Mouse (Mus musculus): ENCODE data around the gene Nfatc4.

Gene Nfatc4

DNA sequence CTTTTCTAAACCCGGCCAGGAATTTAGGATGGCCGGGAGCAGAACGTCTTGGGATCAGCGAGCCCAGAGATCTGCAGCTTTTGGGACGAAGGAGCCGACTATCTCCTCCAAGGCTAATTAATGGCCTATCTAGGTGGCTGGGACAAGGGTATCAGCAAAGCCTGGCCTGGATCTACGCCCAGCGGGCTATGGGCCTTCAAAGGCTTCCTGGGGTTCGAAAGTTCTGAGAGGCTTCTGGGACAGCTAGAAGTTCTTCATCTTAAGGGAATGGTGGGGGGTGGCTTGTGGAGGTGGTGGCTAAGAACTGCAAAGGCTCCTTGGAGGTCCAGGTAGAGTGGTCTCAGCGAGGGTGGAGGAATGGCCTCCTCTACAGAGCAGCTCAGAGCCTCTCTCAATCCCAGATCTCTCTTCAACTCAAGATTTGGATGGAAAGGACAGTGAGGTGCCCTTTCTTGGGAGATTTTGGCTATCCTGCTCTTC is 1.1 kb downstream of the Nfatc4 start:
- no peak for DNase-seq

DNA sequence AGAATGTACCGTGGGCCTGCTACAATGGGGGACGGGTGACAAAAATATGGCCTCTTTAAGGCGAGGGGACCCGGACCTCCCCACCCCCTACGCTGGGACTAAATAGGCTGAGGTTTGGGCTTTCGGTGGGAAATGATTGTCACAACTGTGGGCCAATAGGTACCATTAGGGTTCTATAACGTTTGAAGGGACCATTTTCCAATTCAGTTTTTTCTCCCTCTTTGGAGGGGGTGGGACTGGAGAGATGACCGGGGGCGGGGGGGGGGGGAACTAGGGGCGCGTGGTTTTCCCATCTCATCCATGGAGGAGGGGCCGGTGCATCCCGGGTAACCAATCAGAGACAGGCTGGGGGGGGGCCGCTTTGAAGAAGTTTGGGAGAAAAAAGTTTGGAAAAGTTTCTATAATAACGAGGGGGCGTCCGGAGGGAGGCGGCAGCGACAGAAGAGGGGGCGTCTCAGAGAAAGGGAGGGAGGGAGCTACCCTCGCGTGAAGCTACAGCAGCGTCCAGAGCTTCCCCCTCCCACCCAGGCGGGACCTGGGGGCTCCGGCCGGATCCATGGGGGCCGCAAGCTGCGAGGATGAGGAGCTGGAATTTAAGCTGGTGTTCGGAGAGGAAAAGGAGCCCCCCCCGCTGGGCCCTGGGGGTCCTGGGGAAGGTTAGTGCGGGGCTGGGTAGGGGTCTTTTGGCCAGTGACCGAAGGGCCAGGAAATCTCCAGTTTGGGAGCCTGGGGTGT is 1.7 kb downstream of the Nfatc4 start:
- no peak for DNase-seq

DNA sequence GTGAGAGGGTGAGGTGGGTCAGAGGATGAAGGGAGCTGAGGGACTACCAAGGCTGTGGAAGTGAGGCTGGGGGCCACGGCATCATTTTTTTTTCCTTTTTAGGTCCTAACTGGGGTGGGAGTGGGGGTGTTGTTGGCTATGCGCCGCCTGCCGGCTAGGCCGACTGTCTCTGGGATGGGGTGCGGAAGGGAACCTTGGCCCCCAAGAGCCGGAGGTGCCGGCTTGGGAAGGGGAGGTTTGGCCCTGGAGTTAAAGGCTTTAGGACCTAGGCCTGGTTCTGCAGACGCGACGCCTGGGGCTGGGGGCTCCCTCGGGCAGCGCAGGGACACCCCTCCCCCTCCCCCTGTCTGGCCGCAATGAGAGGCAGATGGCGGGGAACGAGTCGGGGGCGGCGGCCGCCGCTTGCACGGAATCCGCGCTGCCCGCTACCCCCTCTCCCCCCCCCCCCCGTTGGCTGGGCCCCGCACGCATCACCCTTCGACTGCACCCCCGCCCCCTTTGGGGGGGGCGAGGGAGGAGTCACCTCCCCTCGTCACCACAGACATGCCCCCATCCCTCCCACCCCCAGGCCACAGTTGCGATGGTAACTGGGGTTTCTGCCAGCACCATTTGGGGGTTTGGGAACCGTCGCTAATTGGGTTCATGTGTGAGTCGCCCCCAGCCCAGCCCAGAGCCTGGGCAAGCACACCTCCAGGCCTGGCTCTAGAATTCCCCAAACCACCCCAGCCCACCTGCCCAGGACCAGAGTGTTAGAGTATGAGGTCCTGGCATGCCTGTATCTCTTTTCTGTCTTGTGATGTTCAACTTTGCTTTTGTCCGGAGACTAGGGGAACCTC is 2.5 kb downstream of the Nfatc4 start:
- DNase-seq = no peak

DNA sequence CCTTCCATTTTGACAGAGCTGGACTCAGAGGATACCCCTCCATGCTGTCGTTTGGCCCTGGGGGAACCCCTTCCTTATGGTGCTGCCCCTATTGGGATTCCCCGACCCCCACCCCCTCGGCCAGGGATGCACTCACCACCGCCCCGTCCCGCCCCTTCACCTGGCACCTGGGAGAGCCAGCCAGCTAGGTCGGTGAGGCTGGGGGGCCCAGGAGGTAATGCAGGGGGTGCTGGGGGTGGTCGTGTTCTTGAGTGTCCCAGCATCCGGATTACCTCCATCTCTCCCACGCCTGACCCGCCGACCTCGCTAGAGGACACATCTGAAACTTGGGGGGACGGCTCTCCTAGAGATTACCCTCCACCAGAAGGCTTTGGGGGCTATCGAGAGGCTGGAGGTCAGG is 3.2 kb downstream of the Nfatc4 start:
- no peak for DNase-seq

DNA sequence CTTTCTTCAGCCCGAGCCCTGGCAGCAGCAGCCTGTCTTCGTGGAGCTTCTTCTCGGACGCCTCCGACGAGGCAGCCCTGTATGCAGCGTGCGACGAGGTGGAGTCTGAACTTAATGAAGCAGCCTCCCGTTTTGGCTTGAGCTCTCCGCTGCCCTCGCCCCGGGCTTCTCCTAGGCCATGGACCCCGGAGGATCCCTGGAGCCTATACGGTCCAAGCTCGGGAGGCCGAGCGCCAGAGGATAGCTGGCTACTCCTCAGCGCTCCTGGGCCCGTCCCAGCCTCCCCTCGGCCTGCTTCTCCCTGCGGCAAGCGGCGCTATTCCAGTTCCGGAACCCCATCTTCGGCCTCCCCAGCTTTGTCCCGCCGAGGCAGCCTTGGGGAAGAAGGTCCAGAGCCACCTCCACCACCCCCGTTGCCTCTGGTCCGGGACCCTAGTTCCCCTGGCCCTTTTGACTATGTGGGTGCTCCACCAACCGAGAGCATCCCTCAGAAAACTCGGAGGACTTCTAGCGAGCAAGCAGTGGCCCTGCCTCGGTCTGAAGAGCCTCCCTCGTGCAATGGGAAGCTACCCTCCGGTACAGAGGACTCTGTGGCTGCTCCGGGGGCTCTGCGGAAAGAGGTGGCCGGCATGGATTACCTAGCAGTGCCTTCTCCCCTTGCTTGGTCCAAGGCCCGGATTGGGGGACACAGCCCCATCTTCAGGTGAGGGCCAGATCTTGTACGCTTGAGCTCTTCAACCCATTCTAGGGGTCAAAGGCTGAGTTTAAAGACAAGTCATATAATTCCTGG is 3.8 kb downstream of the Nfatc4 start:
- DNase-seq = no peak

DNA sequence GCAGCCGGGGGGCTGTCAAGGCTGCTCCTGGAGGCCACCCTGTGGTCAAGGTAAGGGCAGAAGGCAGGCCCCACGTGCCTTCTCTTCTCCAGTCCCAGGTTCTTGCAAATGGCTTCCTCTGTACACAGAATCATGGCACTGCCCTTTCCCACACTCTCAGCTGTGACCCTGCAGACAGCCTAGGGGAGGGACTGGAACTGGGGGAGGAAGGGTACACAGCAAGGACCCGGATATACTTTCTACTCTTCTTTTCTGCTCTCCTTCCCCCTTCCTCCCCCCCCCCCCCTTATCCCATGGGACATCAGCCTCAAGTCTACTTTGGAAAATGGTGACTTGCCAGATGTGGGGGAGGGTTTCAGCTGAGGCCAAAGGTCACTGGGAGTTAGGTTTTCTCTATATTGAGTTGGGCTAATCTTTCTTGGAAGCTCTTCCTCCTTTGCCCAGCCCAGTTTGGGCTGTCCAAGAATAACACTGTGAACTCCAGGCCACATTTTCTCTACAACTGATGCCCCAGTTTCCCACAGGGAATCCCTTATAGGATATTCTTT is 5.8 kb downstream of the Nfatc4 start:
- DNase-seq = no peak

DNA sequence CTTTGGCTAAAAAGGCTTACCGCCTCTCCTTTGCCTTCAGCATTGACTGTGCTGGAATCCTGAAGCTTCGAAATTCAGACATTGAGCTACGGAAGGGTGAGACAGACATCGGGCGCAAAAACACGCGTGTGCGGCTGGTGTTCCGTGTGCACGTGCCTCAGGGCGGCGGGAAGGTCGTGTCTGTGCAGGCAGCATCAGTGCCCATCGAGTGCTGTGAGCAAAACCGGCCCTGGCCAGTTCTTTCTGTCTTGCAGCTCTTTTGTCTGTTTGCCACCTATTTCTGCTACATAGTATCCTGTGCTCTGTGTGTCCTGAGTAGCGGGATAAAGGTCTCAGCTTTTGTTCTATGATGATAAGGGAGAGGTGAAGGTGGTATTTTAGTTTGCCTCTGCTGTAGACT is 6.9 kb downstream of the Nfatc4 start:
- no peak for DNase-seq

DNA sequence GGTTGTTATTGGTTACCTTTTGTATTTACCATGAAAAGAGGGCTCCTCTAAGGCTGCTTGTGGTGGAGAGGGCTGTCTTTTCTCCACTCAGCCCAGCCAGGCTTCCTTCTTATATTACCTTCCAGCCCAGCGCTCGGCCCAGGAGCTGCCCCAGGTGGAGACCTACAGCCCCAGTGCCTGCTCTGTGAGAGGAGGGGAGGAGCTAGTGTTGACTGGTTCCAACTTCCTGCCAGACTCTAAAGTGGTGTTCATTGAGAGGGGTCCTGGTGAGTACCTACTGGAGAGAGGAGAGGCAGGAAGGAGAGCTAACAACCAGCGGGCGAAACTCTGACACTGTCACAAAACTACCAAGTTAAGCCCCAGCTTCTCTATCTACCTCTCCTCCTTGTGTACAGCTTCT is 7.4 kb downstream of the Nfatc4 start:
- no peak for DNase-seq

DNA sequence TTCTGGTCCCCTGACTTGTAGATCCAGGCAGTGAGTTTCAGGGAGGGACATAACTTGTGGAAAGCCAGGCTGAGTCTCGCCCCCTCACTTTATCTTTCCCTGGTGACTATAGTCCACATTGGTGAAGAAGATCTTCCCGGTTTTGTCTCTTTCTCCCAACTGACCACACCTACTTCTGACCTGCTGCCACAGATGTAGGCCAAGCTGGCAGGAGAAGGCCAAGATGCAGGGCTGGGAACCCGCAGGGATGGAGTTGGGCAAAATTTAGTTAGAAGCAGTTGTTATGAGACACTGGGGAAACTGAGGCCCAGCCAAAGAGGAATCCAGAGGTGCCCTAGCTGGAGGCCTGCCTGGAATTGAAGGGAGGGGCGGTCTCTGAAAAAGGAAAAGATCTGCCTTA is 10.2 kb downstream of the Nfatc4 start:
- no peak for DNase-seq

DNA sequence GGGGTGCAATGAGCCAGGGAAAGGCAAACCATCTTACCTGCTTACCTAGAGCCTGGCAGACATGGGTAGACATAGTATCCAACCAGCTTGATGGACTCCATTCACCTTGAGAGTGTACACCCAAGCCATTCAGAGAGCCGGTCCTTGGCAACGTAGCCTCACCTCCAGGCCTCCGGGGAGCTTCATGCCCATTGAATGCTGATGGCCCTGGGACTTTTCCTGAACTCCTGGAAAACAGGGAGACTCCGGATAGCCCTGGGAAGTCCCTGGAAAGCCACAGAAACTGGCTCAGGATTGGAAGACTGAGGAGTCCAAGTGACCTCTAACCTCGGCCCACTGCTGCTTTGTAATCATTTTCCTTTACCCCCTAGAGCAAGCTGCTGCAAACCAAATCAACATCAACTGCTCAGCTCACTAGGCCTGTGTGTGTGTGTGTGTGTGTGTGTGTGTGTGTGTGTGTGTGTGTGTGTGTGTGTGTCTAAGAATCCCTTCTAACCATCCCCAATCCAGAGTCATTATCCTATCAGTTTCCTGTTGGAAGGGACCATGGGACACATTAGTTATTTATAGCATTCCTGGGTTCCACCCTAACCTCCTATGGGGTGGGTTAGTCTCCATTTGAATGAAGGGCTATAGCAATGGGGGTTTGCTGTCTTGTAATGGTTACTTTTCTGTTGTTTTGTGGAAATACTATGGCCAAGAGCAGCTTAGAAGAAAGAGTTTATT is 12.0 kb downstream of the Nfatc4 start:
- no peak for DNase-seq

DNA sequence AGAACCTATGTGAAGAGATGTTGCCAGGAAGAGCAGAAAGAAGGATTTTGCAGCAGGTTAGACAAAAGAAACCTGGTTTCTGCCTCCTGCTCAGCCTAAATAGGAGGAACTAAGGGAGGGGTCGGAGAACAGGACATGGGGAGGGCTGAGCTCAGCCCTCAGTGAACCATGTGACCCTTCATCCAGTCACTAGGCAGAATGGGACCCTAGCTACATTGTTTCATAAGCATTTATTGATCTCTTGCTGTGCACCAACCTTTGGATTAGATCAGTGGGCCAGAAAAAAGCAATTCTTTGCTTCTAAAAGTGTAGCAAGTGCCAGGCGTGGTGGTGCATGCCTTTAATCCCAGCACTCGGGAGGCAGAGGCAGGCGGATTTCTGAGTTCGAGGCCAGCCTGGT is 15.4 kb downstream of the Nfatc4 start:
- DNase-seq = no peak

DNA sequence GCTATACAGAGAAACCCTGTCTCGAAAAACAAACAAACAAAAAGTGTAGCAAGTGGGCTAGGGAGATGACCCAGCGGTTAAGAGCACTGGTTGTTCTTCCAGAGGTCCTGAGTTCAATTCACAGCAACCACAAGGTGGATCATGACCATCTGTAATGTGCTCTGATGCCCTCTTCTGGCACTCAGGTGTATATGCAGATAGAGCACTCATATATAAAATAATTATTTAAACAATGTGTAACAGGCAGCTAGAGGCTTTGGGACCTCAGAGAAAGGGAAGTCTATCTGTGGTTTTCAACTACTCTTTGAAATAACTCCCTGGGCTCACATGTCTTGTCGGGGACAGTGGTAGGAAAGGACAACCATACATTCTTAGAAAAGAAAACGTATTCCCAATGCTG is 15.8 kb downstream of the Nfatc4 start:
- DNase-seq = no peak

DNA sequence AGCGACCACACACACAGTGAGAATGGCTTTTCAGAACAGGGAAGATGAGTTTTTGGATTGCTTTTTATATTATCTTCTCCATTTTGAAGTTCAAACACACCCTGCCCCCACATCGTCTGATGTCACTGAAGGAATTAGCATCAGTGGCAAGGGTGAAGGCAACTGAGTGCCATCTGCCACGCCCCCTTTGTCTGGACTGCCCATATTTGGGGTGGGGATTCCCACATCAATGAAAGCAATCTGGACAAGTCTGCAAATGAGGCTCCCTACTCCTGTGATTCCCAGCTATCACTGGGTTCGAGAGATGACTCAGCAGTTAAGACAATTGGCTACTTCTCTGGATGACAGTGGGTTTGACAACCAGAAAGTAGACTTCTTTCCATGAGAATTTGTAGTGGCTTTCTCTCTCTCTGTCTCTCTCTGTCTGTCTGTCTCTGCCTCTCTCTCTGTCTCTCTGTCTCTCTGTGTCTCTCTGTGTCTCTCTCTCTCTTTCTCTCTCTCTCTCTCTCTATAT is 18.0 kb downstream of the Nfatc4 start:
- no peak for DNase-seq

DNA sequence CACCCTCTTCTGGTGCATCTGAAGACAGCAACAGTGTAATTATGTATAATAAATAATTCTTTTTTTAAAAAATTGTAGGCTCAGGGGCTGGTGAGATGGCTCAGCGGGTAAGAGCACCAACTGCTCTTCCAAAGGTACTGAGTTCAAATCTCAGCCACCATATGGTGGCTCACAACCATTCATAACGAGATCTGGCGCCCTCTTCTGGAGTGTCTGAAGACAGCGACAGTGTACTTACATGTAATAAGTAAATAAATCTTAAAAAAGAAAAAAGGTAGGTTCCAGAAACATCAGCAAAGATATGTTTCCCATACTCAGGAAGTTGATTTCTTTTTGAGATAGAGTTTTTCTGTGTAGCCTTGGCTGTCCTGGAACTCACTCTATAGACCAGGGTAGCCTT is 19.9 kb downstream of the Nfatc4 start:
- no peak for DNase-seq

DNA sequence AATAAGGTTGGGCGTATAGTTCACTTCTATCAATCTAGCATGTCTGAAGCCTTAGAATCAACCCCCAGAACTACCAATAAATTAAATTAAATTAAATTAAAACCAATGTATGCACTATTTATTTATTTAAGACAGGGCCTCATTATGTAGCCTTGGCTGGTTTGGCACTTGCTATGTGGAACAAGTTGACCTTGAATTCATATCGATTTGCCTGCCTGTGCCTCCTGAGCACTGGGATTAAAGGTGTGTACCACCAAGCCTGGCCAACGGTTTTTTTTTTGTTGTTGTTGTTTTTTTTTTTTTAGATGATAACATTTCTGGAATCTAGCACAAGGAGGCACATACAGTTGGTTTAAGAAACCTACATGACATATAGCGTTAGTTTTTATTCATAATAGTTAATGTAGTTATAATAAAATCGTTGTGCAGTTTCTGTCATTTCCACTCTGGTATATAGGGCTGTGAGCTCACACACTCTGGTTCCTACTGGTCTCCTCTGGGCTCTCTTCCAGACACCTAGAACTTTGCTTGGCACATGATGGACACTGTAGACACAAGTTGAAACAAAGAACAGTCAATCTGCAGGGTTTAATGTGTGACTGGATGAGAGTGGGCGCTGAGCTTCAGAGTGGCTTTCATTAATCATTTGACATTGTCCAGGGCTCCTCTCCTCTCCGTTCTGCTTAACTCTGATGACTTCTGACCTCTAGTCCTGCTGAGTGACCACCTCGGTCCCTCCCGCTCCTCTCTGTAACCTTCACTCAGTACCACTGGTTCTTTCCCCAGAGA is 22.8 kb downstream of the Nfatc4 start:
- DNase-seq = no peak

DNA sequence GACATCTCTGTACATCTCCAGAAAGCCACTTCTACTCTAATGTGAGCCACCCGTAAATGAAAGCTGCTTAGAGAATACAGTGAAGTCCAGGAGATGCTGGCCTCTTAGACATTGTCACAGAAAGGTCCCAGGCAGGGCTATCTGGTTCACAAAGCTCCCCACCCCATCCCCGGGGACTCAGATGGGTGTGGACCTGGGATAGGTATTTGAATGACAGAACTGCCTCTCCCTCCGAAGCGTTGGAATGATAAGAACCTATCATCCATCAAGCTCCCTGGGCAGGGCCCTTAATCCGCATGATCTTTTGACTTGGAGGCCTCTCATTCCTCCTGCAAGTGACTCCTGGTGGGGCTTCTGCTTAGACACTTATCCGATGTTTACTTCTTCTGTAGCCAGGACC is 27.9 kb downstream of the Nfatc4 start:
- DNase-seq = no peak

DNA sequence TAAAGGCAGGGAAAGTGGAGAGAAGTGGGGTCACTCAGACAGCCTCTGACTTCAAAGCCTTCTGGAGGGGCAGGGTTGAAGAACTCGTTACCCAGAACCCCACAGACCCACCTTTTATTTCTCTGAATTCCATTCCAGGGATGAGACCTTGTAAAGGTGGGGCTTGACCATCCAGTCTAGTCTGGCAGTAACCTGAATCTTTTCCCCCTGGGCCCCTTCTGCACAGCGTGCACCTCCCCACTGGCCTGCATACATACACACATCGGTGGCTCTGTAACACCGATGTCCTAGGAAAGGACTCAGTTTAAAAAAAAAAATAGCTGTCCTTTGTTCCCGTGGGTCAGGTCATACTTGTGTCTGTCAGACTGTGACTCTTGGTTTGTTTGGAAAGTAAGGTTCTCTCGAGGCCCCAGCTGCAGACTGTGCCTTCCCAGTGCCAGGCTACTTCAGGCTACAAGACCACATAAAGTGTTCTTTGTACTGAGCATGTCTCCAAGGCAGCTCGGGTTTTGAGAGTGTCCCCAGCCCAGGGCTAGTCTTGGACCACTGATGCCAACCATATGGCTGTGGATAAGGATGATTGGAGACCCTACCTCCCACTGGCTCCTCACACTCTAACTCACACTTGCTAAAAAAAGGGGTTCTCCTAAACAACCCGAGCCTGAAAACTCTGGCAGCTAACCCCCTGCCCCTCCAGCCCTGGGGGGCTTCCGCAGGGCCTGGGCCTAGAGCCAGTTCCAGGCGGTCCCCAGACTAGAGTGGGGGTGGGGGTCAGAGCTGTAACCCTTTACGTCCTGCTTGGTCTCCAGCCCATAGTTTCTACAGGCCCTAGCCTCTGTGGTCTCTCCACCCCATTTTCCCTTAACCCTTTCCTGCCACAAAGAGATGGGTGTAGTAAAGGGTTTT is 30.0 kb downstream of the Nfatc4 start:
- DNase-seq = no peak

DNA sequence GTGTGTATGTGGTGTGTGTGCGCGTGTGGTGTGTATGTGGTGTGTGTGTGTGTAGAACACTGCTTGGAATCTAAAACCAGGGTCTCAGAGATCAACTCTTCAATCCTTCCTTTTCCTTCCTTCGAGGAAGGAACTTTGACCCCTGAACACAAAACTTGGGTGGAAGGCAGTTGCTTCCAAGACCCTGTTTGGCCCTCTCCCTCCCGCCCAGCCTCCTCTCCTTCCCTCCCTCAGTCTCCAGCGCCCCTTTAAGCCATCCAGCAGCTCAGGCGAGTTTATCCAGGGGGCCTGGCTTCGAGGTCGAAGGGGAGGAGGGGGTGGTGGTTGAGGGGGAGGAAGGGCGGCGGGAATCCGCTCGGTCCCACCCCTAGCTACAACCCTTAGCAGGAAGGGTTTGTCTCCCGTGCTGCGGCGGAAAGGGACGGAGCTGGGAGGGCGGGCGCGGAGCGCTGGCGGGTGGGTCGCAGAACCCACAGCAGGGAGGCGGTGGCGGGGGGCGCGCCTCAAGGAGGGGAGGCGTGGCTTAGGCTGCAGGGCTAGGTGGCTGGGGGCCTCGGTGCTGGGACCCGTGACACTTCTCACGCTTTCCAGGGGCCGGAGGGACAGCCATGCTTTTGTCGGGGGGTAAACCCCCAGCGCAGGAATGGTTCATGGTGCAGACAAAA is 30.8 kb downstream of the Nfatc4 start, which contains the start of gene Nynrin:
Nynrin (plus strand) TSS at position 390 of the 665 bp plus-strand sequence.
- no peak for DNase-seq

DNA sequence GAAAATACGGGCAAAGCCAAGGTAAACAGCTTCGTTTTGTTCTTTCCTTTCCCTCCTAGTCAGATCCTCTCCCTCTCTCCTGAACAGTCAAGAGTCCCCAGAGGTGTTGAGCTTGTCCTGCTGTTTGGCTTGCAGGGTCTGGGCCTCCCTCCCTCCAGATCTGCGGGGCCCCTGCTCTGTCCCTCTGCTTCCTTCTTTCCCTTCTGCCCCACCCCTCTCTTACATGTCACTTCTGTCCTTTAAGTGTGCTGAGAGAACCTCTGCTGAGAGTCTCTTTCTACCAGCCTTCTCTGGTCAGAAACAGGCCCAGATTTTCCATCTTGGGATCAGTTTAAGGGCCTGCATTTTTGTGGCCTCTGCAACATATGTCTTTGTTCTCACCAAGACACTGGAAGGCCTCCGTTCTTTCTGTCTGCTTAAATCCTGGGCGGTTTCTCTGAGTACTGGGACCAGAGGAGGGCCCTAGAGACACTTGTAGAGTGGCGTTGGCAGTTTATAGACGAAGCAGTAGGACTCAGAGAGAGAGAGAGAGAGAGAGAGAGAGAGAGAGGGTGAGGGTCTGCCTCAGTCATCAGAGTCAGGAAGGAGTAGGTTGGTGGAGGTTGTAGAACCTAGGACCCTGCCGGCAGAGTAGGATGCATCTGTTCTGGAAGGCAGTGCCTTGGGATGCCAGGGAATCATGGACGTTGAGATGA is 31.6 kb downstream of the Nfatc4 start:
- no peak for DNase-seq

Data from cerebellum, adult 9-10 months (tissue).